Mouse (Mus musculus) hindbrain, embryonic 14.5 days (tissue): ENCODE data around the gene Rai1. TPM values are rescaled to one million over a fixed set of nuclear protein-coding genes. Genes with fewer than 3 reads are reported as not detected.

Source experiments
- ATAC-seq: fragments of 200-750 bp; cut with Nextera tagmentation; 2 replicates; pipeline ENCODE4 v1.8.0; 2017; ENCODE audit warnings: moderate number of reproducible peaks, mild to moderate bottlenecking, moderate TSS enrichment, moderate library complexity; ENCODE audit not compliant: low FRiP score
- DNase-seq: peaks from one replicate; pipeline ENCODE4 v3.0.0-alpha.2; 2015; ENCODE audit warnings: low spot score
- H3K27ac ChIP-seq: fragments of 300-500 bp; sonication (generic); 2 replicates; pipeline ENCODE4 v1.5.1; 2014; ENCODE audit warnings: mild to moderate bottlenecking, moderate library complexity
- H3K27me3 ChIP-seq: fragments of 300-500 bp; sonication (generic); 2 replicates; pipeline ENCODE4 v1.6.1; 2014; ENCODE audit warnings: mild to moderate bottlenecking, low read length, mixed read lengths; ENCODE audit not compliant: control insufficient read depth, insufficient read depth
- H3K36me3 ChIP-seq: fragments of 300-500 bp; sonication (generic); replicated peaks from 2 replicates; pipeline ENCODE4 v1.6.1; 2014; ENCODE audit not compliant: control insufficient read depth, insufficient read depth
- H3K4me1 ChIP-seq: fragments of 300-500 bp; sonication (generic); replicated peaks from 2 replicates; pipeline ENCODE4 v1.6.1; 2014; ENCODE audit warnings: antibody characterized with exemption, low read length, mixed read lengths; ENCODE audit not compliant: control insufficient read depth, insufficient read depth
- H3K4me2 ChIP-seq: fragments of 300-500 bp; sonication (generic); replicated peaks from 2 replicates; pipeline ENCODE4 v1.6.1; 2014; ENCODE audit warnings: mild to moderate bottlenecking, moderate library complexity
- H3K4me3 ChIP-seq: fragments of 300-500 bp; sonication (generic); replicated peaks from 2 replicates; pipeline ENCODE4 v1.5.1; 2014; ENCODE audit warnings: mild to moderate bottlenecking, low read length
- H3K9ac ChIP-seq: fragments of 300-500 bp; sonication (generic); 2 replicates; pipeline ENCODE4 v1.6.1; 2014
- H3K9me3 ChIP-seq: fragments of 300-500 bp; sonication (generic); 2 replicates; pipeline ENCODE4 v1.6.1; 2016; ENCODE audit warnings: low read length; ENCODE audit not compliant: control insufficient read depth
- WGBS: fragments of 180-500 bp; shearing (Covaris S2); extraction: QIAGEN DNeasy Blood & Tissue Kit; methylation state at CpG from one replicate; pipeline ENCODE4 v1.1.7; 2014; 5-methylcytosine and 5-hydroxymethylcytosine counted together
- polyA plus RNA-seq: library from polyadenylated mRNA; unstranded; fragments of >200 nt; fragmentation: Nextera tagmentation; extraction: Ambion mirVana; gene quantifications from 2 replicates; pipeline ENCODE4 v1.2.1, GENCODE M21; 2014

The Rai1 gene
- polyA plus RNA-seq, 1 experiment from 2014 or later, result 39.1 TPM

- Histone ChIP-seq H3K4me3 (no peak overlapping the region), H3K36me3 (peaks cover 93% of the 10 kb centered on the region), H3K27ac (peak overlapping the region; percentile 87)
These were observed 94.9 kb downstream of the Rai1 start for GRCm38 (mm10) chr11:60199702-60200184.

DNA sequence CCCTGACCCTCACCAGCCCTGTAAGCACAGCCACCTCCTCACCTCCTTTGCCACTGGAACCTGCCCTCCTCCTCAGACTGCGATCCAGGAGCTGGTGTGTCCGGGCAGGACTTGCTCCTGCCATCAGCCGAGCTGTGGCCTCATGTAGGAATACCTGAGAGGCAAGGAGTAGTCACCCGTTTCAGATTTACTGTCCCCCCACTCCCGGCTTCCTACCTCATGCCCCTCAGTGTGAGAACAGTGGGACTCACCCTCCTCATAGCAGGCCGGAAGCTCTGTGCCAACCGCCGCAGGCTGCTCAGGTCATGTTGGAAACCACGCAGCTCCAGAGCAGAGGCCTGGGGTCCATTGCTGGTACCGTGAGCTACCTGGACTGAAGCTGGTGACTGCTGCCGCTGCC is 95.6 kb downstream of the Rai1 start:
- no peak overlapping the region for H3K4me3 ChIP-seq
- no peaks in the 10 kb centered on the region for H3K27me3 ChIP-seq
- peak overlapping the region; percentile 87 for H3K27ac ChIP-seq
- ATAC-seq (no peak), DNase-seq (no peak)
- 88% methylated on average over 11 of the region's 11 CpGs for WGBS
- H3K36me3 ChIP-seq, result peaks cover 90% of the 10 kb centered on the region
- no peak overlapping the region for H3K4me2 ChIP-seq
- H3K9me3 ChIP-seq, result no peaks in the 10 kb centered on the region
- peaks cover 21% of the 10 kb centered on the region for H3K4me1 ChIP-seq
- H3K9ac ChIP-seq, result peak overlapping the region; percentile 52; the same call in 1 of the 2 replicates

More at GRCm38 (mm10) chr11:60199702-60200184, 94.9 kb downstream of the Rai1 start:
- 10% methylated on average over 18 of the region's 18 CpGs for WGBS
- no peaks in the 10 kb centered on the region for H3K27me3 ChIP-seq
- H3K4me2 ChIP-seq, result peak overlapping the region; percentile 37
- H3K4me1 ChIP-seq, result peaks cover 21% of the 10 kb centered on the region
- DNase-seq (peak; percentile 97), ATAC-seq (peak; percentile 79)
- no peaks in the 10 kb centered on the region for H3K9me3 ChIP-seq
- peak overlapping the region; percentile 52 for H3K9ac ChIP-seq

GRCm38 (mm10) chr11:60202710-60203638 is 98.2 kb downstream of the Rai1 start:
- no peak overlapping the region for H3K4me3 ChIP-seq
- no peaks in the 10 kb centered on the region for H3K9me3 ChIP-seq
- H3K36me3 ChIP-seq, result peaks cover 77% of the 10 kb centered on the region
- DNase-seq (no peak), ATAC-seq (no peak)
- peak overlapping the region; percentile 70 for H3K27ac ChIP-seq
- WGBS, result 64% methylated on average over 26 of the region's 26 CpGs
- peak overlapping the region; percentile 44; the same call in 1 of the 2 replicates for H3K9ac ChIP-seq
- H3K4me1 ChIP-seq, result peaks cover 43% of the 10 kb centered on the region
- H3K27me3 ChIP-seq, result no peaks in the 10 kb centered on the region
- H3K4me2 ChIP-seq, result no peak overlapping the region

- H3K9ac ChIP-seq, result no peak overlapping the region
- H3K36me3 ChIP-seq, result peaks cover 61% of the 10 kb centered on the region
- no peaks in the 10 kb centered on the region for H3K9me3 ChIP-seq
- no peak overlapping the region for H3K27ac ChIP-seq
- no peak for DNase-seq
- no peak overlapping the region for H3K4me2 ChIP-seq
- WGBS, result 88% methylated on average over 11 of the region's 12 CpGs
- no peaks in the 10 kb centered on the region for H3K27me3 ChIP-seq
- H3K4me3 ChIP-seq, result no peak overlapping the region
- peaks cover 60% of the 10 kb centered on the region for H3K4me1 ChIP-seq
- ATAC-seq, result no peak
These were observed 100.2 kb downstream of the Rai1 start for GRCm38 (mm10) chr11:60205026-60205425.

GRCm38 (mm10) chr11:60206207-60206606 is 101.4 kb downstream of the Rai1 start:
- peaks cover 51% of the 10 kb centered on the region for H3K36me3 ChIP-seq
- H3K4me1 ChIP-seq, result peaks cover 66% of the 10 kb centered on the region
- no peak overlapping the region for H3K4me3 ChIP-seq
- ATAC-seq (no peak), DNase-seq (no peak)
- H3K4me2 ChIP-seq, result no peak overlapping the region; the same call in 1 of the 2 replicates
- no peaks in the 10 kb centered on the region for H3K27me3 ChIP-seq
- H3K9ac ChIP-seq, result peak overlapping the region; percentile 16; the same call in 1 of the 2 replicates
- H3K27ac ChIP-seq, result peak overlapping the region; percentile 43; the same call in 1 of the 2 replicates
- no peaks in the 10 kb centered on the region for H3K9me3 ChIP-seq
- WGBS, result 59% methylated on average over 5 of the region's 5 CpGs

DNA sequence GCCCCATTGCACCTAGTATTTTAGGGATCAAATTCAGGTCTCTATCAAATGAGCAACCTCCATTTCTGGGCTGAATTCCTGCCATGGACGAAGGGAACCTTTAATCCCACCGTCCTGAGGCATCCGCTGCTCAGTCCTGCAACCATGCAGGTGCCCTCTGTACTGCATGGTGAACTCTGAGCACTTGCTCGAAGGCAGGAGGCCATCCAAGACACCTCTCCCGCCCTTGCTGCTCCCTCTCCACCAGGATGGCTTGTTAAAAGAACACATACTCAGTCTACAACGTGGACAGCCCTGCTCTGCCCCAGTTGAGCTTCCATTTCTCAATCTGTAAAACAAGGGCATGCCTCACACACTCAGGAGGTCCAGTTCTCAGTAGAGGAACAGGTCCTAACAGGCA is 103.4 kb downstream of the Rai1 start:
- Histone ChIP-seq H3K9me3 (no peaks in the 10 kb centered on the region), H3K4me2 (peak overlapping the region; percentile 75), H3K9ac (peak overlapping the region; percentile 67), H3K4me3 (peak overlapping the region; percentile 45), H3K4me1 (peaks cover 65% of the 10 kb centered on the region), H3K27ac (peak overlapping the region; percentile 86), H3K36me3 (peaks cover 31% of the 10 kb centered on the region), H3K27me3 (no peaks in the 10 kb centered on the region)
- DNase-seq (no peak), ATAC-seq (no peak)
- 66% methylated on average over 6 of the region's 6 CpGs for WGBS

- H3K36me3 ChIP-seq, result peaks cover 26% of the 10 kb centered on the region
- H3K4me1 ChIP-seq, result peaks cover 60% of the 10 kb centered on the region
- H3K4me2 ChIP-seq, result peak overlapping the region; percentile 75
- H3K27me3 ChIP-seq, result no peaks in the 10 kb centered on the region
- ATAC-seq (no peak), DNase-seq (no peak)
- 43% methylated on average over 4 of the region's 4 CpGs for whole genome bisulfite sequencing
- peak overlapping the region; percentile 86 for H3K27ac ChIP-seq
- peak overlapping the region; percentile 45 for H3K4me3 ChIP-seq
- H3K9me3 ChIP-seq, result no peaks in the 10 kb centered on the region
- peak overlapping the region; percentile 67 for H3K9ac ChIP-seq
These were observed 103.9 kb downstream of the Rai1 start for GRCm38 (mm10) chr11:60208712-60209111.

GRCm38 (mm10) chr11:60209217-60209932 is 104.6 kb downstream of the Rai1 start:
- peaks cover 19% of the 10 kb centered on the region for H3K36me3 ChIP-seq
- peak overlapping the region; percentile 75 for H3K4me2 ChIP-seq
- ATAC-seq (peak; percentile 66), DNase-seq (peak; percentile 78)
- WGBS, result 39% methylated on average over 7 of the region's 7 CpGs
- peak overlapping the region; percentile 86 for H3K27ac ChIP-seq
- H3K9ac ChIP-seq, result peak overlapping the region; percentile 67
- no peaks in the 10 kb centered on the region for H3K27me3 ChIP-seq
- H3K9me3 ChIP-seq, result no peaks in the 10 kb centered on the region
- H3K4me3 ChIP-seq, result peak overlapping the region; percentile 45
- peaks cover 60% of the 10 kb centered on the region for H3K4me1 ChIP-seq

DNA sequence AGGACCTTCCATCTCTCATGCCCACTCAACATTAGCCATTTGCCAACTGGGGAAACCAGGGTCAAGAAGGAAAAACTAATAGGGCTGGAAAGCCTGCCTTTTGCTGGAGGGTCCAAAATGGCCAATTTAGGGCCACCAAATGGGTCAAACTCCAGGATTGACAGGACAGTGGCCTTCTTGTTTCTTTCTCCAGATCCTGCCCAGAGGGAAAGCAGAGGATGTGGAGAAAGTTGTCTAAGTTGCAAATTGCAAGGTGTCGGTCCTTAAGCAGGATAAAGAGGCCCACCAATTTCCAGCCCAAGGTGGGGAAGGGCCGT is 105.1 kb downstream of the Rai1 start:
- H3K9me3 ChIP-seq, result no peaks in the 10 kb centered on the region
- WGBS, result 0% methylated on average over 2 of the region's 2 CpGs
- H3K4me3 ChIP-seq, result peak overlapping the region; percentile 45
- DNase-seq, result no peak
- peaks cover 16% of the 10 kb centered on the region for H3K36me3 ChIP-seq
- peaks cover 60% of the 10 kb centered on the region for H3K4me1 ChIP-seq
- peak overlapping the region; percentile 67 for H3K9ac ChIP-seq
- H3K27me3 ChIP-seq, result no peaks in the 10 kb centered on the region
- no peak for ATAC-seq
- peak overlapping the region; percentile 86 for H3K27ac ChIP-seq
- peak overlapping the region; percentile 75 for H3K4me2 ChIP-seq
